Mouse (Mus musculus): ENCODE results near the gene Col25a1.

Col25a1 gene

GRCm38 (mm10) chr3:130252355-130252754, 121.1 kb downstream of the Col25a1 start:
- WGBS: 72% methylated on average over 7 of the region's 7 CpGs

DNA sequence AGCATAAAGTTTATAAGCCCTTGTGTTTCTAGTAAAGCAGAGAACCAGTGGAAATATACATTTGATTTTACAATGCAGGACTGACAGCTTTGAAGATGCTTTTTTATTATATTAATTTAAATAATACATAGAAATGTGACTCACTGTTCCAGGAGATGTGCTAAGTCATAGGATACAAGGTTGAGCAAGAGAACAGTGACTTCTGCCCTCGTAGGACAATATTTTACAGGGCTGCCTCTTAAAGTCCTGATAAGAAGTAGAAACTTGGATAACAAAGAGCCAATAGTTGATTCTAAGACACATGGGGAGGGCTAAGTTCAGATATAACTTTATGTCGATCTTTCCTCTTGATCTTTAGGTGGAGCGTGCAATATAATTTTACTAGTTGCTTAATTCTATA, 124.8 kb downstream of the Col25a1 start:
- WGBS: 95% methylated on average over 3 of the region's 3 CpGs

- WGBS: 84% methylated on average over 7 of the region's 7 CpGs
Observed at GRCm38 (mm10) chr3:130256610-130257009, 125.3 kb downstream of the Col25a1 start.

GRCm38 (mm10) chr3:130259670-130260069, 128.4 kb downstream of the Col25a1 start:
- WGBS: 91% methylated on average over 2 of the region's 2 CpGs

GRCm38 (mm10) chr3:130260316-130260715, 129.0 kb downstream of the Col25a1 start:
- WGBS: 97% methylated on average over 2 of the region's 2 CpGs

- 72% methylated on average over 9 of the region's 9 CpGs for WGBS
Observed at GRCm38 (mm10) chr3:130265104-130265503, 133.8 kb downstream of the Col25a1 start.

DNA sequence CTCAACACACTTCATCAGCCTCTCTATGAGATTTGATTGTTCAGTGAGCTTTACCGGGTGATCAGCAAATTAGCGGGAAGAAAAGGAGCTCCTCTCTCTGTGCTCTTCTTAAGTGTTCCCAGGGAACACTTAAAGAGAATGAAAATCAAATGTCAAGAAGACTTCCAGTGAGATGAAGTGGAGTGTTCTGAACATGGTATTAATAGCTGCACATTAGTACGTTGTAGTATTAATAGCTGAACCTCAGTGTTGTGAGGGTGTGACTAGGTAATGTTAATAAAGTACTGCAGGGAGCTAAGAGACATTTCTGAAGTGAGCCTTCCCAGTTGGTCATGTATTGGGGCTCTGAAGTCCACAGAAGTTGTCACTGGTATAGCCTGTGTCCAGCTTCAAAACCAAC, 139.2 kb downstream of the Col25a1 start:
- 94% methylated on average over 3 of the region's 3 CpGs for WGBS

GRCm38 (mm10) chr3:130273949-130274348, 142.6 kb downstream of the Col25a1 start:
- 64% methylated on average over 2 of the region's 2 CpGs for WGBS

- 69% methylated on average over 10 of the region's 10 CpGs for WGBS
Observed at GRCm38 (mm10) chr3:130278298-130279050, 147.2 kb downstream of the Col25a1 start.

- 55% methylated on average over 11 of the region's 11 CpGs for WGBS
Observed at GRCm38 (mm10) chr3:130283011-130283760, 151.9 kb downstream of the Col25a1 start.

DNA sequence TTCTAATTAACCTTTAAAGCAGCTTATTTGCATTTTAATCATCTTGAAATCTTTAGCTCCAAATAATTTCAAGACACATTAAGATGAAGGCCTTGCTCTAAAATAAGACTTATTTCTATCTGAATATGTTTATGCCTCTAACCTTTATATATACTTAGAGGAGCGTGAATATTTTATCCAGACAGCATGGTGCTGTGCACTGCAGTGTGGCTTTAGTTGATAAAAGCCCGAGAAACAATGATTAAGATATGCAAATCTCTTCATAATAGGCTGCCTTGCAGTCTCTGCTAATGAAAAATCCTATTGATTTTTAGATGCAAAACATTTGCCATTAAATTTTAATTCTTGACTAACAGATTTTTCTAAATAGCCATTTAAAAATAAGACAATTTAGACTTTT, 156.8 kb downstream of the Col25a1 start:
- 86% methylated on average over 2 of the region's 2 CpGs for WGBS

- WGBS: 79% methylated on average over 4 of the region's 4 CpGs
Observed at GRCm38 (mm10) chr3:130288756-130289155, 157.5 kb downstream of the Col25a1 start.

GRCm38 (mm10) chr3:130289220-130289619, 157.9 kb downstream of the Col25a1 start:
- 86% methylated on average over 3 of the region's 3 CpGs for WGBS

DNA sequence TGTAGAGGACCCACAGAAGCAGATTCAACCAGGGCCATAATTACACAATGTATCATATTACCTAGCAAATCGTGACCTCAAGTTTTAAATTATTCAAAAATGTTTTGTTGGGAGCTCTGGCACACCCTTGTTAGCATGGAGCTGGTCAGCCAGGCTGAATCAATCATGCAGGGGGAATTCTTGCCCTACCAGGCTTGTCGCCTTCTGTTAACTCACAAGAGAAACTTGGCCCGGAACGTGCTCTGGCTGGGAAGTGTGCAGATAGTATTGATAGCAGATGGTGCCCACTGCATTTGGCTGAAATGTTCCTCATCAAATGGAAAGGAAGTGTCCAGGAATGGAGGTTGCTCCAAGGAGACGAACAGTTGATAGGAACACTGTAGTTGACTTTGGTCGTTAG, 158.9 kb downstream of the Col25a1 start:
- 75% methylated on average over 6 of the region's 6 CpGs for WGBS

GRCm38 (mm10) chr3:130290672-130291071, 159.4 kb downstream of the Col25a1 start:
- 96% methylated on average over 5 of the region's 5 CpGs for WGBS

- 96% methylated on average over 5 of the region's 5 CpGs for WGBS
Observed at GRCm38 (mm10) chr3:130291926-130292325, 160.6 kb downstream of the Col25a1 start.

GRCm38 (mm10) chr3:130300530-130300929, 169.2 kb downstream of the Col25a1 start:
- WGBS: 82% methylated on average over 3 of the region's 3 CpGs

DNA sequence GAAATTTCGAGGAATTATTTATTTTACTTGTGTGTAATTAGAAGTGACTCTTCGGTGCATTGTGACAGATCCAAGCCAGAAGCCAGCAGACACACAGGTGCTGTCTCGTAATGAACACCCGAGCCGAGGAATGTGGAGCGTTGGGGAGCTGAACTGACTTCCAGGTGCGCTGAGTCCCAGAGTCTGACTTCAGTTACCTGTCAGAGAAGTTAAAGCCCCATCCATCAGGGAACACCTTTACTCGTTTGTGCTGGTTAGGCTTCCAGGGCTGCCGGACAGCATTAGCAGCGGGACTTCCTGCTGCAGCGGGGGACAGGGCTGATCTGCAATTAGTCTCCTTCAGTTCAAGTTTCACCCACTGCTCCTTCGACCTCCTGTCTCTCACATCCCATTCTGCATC, 172.3 kb downstream of the Col25a1 start:
- WGBS: 83% methylated on average over 12 of the region's 12 CpGs

- 62% methylated on average over 9 of the region's 9 CpGs for WGBS
Observed at GRCm38 (mm10) chr3:130304827-130305226, 173.5 kb downstream of the Col25a1 start.

DNA sequence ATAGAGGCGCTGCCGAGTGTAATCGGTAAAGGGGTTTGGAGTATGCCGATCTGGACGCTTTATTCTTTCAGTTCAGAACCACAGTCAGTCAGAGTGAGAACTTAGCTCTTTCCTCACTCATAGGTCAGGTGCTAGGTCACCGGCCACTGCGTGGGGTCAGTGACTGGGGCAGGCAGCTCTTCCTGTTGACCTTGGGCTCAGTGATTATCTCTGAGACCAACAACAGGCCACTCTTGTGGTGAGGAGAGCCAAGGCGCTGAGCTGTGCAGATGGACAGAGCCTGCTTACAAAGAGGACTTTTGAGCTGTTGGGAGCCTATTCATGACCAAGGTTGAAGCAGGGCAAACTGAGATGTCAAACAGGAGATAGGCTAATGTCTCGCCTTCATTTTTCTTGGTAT, 174.4 kb downstream of the Col25a1 start:
- WGBS: 82% methylated on average over 9 of the region's 9 CpGs

DNA sequence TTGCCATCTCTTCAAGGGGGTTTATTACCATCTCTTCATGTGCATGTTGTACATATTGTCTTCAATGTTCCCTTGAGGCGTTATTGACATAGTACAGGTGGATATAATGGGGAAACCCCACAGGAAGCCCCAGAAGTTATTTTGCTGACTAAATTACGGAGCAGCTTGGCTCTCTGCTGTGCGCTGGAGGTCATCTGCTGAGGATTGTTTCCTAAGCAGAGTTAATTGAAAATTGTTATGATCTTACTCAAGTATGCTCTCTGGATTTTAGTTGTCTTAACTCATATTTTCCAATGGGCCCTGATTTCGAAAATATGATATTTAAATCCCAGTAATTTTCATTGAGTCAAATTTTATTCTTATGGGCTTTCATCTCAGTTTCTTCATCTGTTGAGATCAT, 178.0 kb downstream of the Col25a1 start:
- 91% methylated on average over 4 of the region's 4 CpGs for WGBS

DNA sequence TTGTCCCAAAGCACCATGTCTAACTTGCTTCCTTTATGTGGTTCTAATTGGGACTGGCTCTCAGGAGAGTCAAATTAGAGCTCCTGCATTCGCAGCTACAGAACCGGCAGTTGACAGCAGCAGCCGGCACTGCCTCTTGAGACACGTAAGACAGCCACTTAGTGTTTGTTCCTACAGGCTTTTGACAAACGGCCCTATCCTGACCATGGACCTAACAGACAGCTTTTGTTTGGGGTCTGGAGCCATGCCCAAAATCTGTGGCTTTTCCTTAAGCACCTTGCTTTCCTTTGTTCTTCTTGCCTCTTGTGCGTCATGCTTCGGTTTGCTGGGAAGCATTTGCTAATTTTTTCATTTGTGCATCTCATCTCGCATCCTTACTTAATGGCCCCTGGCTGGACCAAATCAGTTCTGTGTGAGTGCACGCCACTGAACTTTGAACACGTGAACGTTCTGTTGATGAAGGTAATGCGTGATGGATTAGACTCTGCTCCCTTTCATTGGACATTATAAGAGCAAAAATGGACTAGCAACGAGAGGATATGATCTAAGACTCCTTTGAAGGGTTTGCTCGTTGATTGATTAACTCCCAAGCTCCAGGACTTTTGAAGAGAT, 179.5 kb downstream of the Col25a1 start:
- 71% methylated on average over 14 of the region's 14 CpGs for WGBS

DNA sequence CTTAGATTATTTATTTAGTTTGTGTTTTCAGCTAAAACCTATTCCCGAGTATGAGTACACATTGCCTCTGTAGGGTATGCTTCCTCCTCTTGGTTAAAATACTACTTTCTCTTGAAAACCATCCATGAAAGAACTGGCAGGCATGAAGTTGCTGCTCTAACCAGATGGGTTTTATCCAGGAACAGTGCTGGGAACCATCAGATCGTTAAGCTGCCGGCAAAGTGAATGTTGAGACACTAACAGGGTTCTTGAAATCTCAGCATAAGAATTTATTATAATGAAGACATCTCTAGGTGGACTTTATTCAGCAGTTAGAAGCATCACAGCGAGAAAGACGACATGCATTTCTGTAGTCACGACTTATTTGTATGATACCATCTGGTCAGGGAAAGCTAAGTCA, 181.9 kb downstream of the Col25a1 start:
- 76% methylated on average over 6 of the region's 6 CpGs for WGBS

All from cerebral cortex, adult 2 months (tissue).